Mouse (Mus musculus) yolk sac, embryonic 10.5 days (tissue): Measurements from ENCODE around the gene Adprh.
"Not testable (repeated sequence)": the region's sequence is repeated elsewhere in the genome, so short reads cannot be mapped to it uniquely, and the experiment has no call there.

ENCODE experiments used
- DNase-seq: peaks from one replicate; pipeline ENCODE4 v3.0.0-alpha.2; 2017; ENCODE audit warnings: low spot score

The Adprh gene

DNA sequence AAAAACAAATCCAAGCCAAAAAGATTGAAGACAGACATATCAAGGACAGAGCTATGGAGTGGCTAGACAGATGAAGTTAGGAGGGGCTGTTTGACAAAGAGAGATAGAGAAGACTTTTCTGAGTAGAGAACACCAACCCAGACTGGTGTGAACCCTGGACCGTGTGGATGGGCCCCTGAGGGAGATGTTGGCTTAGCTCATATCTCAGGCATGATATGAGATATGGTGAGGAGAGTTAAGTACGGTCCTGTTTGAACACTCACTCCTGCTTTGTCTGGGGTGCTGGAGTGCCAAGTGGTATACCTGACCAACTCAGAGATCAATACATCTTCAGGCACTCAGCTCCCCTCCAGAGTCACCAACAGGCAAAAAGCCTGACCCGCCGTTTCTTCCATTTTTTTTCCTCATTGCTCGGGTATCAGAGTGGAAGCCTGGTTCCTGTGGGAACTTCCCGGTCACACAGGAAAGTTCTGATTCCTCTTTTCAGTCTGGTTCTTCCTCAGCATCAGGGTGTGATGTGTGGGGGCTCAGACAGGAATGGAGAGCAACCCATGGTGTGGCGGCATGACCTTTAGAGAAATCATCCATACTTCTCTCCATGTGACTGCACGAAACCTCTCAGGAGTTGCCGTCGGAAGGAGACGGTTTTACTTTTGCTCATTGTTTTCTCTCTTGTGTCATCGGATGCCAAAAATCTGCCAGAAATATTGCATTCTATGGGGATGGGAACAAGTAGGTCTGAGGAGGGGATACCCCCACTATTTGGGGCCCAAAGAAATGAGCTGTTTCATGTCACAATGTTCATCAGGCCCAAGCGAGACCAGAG is 14.8 kb upstream of the Adprh start:
- no peak for DNase-seq

DNA sequence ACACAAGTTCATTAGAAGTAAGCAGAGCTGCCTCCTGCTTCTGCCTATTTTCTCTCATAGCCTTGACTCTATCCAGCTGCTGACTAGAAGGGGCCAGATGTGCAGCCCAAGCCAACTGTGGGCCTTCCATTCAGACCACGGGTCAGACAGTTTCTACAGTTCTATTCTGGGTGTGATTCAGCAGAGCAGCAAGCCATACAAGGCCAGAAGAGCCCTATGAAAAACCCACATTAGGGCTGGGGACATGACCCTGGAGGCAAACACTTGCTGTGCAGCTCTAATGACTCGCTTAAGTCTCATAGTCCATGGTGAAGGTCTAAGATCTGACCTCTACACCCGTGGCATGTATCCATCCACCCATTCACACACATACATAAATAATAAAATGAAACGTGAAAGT is 13.6 kb upstream of the Adprh start:
- DNase-seq = no peak

DNA sequence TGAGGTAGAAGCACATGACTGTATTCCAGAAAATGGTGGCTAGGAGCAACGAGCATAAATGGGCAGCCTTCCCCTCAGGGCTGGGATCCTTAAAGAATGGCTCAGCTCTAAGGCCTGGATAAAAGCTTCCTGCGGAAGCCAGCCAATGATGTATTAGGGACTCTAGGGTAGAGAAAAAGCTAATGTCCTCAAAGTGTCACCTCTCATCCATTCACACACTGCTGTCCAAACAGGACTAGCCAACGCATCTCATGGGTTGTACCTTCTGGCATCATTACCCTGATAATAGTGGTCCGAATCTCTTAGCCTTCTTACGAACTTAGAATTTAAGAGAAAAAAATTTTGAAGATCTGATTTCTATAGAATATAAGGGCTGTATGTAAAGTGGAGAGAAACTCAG is 10.8 kb upstream of the Adprh start:
- no peak for DNase-seq

DNA sequence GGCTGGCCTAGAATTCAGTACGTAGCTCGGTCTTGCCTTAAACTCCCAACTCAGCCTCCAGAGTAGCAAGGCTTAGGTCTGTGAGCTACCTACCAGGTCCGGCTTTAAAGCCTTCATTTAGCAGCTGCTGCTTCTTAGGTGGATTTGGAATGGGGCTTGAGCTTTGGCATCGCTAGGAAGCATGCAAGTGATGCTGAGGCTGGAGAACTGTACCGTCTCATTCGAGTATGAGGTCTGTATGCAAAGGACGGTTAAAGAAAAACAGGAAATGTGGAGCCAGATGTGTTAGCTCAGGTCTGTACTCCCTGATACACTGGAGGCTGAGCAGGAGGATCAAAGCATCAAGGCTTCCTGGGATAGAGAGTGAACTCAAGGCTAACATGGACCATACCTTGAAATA is 9.7 kb upstream of the Adprh start:
- DNase-seq = no peak

DNA sequence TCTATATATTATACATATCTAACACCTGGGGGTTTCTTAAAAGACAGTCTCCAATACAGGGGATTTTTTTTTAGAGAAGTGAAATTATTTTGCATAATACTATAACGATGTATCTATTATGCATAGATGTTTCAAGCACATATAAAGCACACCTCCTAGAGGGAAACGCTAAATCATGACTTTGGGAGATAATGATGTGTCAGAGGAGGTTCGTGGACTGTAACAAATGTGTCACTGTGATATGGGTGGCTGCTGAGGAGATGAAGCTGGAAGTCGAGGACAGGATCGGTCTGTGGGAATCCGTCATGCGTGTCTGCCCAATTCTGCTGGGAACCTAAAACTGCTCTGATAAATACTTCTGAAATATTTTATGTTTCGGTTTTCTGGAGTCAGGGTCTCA is 9.2 kb upstream of the Adprh start:
- no peak for DNase-seq

DNA sequence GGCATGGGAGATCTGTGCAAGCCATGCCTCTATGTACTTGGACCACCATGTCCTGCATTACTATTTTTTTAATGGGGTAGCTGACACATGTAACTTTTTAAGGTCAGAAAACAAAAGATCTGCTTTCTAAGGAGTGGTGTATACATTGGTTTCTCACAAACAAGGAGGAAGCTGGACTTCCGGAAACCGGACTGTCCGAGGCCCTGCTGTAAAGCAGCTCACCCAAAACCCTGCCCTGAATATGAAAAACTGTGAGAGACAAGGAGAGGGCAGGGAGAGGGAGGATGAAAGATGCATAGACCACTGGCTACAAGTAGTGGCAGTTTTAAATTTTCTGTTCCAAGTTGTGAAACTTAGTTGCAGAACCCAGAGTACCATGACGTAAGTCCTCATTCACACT is 7.5 kb upstream of the Adprh start:
- no peak for DNase-seq

DNA sequence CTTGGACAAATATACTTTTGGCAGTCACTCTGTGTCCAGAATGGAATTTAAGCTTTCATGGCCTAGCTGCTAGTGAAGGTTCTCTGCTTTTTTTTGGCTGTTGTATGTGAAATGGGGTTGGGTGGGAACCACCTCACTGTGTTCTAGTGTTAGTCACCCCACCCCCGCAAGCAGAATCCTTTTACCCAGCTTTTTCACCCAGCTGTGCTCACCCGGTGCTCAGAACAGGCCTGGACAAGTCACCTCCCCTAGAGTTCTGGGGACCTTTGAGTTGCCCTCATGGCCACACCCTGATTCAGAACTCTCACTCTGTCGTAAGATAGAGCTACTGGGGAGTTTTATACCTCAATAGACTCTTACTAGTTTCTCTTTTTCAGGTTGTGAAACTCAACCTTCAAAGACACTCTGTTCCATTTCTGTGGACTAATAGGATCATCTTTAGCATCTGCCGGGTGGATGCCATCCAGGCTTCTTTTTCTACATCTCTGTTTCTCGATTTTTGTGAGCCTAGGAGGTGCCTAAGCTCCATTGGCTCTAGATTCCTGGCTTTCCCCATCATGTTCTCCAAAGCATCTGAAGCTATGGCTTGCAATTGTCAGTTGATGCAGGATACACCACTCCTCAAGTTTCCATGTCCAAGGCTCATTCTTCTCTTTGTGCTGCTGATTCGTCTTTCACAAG is 6.2 kb upstream of the Adprh start:
- no peak for DNase-seq

DNA sequence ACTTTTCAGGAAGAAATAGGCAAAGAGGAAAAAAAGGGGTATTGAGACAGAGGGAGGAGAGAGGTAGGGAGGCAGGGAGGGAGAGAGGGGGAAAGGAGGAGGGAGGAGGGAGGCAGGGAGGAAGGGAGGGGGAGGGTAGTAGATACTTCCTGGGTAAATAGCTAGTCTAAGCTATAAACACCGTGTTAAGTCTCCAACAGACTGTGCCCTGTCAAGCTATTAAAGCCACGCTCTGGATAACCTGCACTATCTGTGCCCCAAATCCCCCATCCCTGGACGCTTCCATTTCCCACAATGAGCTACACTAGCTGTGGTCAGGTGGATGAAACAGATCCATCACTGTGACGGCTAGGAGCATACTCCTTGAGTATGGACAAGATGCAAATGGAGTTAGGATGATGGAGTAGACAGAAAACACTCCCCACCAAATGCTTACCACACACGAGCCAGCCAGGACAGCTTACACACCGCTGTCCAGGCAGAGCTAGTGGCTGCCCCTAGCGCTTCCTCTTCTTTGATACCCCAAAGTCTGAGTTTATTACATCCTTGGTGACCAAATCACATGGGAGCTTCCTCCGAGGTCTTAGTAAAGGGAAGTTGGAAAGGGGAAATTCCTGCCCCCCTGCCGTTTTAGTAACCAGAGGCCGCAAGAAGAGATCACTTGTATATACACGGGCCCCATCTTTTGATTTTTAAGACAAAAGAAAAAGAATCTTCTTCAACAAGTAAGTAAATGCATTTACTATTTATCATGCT is 4.5 kb upstream of the Adprh start:
- no peak for DNase-seq

DNA sequence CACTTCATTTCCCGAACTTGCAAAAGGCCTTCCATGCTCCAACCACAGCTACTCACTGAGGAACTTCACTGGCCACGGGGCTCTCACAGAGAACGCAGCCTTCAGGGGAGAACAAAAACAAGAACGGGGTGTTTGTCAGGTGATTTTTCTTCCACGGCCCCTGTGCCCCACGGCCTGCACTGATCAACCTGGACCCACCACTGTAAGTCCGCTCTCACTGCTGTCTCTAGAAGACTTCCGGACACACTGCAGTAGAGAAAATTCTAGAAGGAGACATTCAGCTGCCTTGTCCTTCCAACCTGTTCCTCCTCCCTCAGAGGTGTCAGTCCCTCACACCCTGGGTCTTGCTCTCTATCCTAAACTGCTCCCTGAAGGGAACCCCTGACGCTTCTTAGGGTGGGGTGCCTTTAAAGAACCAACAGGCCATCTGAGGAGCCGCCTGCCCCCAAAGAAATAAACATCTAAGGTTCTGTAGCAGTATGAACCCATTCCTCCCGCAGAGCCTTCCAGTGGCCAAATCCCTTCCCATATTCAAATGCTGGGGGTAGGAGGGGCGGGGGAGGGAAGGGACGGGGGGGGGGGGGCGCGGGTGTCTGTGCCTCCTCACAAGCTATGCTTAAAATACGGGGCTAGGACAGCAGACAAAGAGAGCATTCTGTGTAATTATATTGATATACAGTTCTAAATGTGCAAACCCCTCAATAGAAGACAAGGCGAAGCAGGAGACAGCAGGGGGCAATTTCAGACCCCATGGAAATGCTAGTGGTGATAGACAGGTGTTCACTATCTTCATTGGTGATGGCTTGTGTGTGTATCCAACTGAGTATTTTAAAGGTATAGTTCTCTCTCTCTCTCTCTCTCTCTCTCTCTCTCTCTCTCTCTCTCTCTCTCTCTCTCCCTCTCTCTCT is 3.3 kb upstream of the Adprh start, which contains the start of gene Cd80:
Gene Cd80 (plus strand): TSS at position 51 of the 908 bp plus-strand sequence.
- DNase-seq = no peak

DNA sequence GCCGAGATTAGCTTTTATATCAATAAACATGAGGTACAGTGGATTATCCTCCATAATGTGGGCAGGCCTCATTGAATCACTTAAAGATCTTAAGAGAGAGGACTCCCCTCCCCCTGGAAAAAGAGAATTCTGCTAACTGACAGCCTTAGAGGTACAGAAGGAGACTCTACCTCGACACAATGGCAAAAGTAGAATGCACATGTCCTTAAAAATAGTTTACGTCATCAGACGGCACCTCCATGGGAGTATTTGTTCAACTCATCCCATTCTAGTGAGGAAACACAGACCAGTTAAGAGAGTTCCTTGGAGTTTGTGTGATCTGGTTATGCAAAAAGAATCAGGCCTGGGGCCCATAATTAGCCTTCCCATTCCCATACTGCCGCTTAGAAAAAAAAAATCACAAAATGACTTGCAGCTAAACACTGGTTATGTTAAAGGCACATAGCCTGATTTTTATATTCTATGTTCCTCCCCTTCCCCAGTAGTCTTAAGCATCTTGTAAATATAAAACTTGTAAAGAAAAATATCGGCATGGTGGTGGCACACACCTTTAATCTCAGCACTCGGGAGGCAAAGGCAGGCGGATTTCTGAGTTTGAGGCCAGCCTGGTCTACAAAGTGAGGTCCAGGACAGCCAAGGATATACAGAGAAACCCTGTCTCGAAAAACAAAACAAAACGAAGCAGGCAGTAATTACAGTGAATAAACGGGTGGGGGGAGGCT is 2.2 kb upstream of the Adprh start:
- DNase-seq = no peak

DNA sequence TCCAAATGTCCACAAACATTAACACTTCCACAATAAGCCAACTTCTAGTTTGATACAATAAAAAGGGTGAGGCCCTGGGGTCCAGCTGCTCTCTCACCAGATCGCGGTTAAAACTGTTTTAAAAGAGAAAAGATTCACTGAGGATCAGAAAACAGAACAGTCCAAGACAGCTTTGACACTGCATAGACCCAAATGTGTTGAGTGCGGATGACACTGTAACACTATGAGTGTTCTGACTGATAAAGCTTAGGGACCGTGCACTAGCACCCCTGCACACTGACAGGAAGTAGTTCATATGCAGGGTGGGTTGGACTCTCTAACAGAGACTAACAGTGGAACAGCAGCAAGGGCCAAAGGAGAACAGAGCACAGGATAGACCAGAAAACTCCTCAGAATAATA is 1.4 kb upstream of the Adprh start:
- no peak for DNase-seq

DNA sequence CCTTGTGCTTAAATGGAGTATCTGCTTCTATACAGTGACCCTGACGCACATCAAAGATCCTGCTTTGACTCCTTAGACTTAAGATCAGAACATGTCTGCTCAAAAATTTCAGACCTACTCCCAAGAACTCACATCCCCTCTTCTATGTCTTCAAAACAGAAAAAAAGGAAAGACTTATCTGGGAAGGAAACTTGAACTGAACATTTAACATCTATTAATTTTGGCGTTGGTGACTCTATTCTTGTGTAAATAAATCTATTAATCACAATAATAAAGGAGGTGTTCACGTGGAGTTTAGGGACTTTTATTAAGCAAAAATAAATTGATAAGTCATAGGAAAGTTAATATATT is 675 bp upstream of the Adprh start:
- DNase-seq = no peak

DNA sequence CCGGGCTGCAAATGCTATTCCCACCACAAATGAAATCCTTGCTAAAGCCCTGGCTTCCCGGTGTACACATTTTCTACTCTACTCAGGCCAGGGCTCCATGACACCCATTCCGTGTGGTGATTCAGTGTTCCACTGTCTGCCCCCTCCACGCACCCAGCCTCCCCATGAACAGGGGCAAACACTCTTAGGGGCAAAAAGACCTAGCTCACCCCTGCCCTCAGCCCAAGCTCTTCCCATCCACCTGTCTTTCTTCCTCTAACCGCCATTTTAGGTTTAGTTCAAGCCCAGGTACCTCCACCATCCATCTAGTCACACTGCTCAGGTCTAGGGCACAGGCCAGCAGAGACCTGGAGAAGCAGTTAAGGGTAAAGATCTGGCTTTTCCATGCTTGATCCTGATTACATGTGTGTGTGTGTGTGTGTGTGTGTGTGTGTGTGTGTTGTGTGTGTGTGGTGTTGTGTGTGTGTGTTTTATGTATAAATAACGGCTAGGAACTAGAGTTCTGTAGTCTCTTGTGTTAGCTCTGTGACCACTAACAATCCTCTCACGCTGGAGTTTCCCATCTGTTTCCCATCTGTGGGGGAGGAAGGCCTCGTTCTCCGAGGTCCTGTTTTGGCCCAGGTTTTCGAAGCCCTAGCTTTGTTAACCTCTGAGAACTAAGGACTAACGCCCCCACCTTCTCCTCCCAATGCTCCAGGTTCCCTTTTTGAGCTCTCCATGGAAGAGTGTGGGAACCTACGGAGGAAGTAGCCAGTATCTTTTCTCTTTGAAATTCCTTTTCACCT is 890 bp downstream of the Adprh start:
- DNase-seq = no peak

DNA sequence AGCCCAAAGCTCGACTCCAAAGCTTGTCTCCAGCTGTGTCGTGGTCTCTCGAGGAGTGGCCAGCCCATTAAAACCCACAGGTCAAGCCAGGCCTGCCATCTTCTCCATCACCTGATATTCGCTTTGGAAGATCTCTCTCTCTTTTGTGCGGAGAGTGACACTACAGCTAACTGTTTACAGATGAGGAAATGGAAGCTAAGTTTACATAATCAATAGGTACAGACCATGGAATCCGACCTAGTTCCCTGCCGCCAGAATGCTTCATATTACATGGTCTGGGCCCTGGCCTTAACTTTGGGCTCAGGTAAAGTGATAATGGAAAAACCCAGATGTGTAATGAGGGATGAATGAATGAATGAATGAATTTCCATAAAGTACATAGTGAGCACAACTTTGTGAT is 1.8 kb downstream of the Adprh start:
- DNase-seq = no peak

DNA sequence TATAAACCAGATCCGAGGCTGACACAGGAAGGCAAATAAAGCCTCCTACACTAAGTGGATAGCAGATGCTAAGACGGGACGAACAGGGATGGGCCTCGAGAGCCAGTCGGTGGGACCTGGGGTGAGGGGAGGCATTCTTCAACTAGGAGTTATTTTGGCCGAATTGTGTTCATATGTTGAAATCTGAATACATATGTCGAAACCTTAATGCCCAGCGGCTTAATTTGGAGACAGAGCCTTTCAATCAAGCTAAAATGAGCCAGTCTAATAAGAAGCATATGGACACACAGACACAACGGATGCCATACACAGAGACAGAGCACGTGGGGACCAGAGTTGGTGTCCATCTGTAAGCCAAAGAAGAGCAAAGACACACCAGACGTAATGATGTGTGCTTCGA is 4.0 kb downstream of the Adprh start:
- no peak for DNase-seq

DNA sequence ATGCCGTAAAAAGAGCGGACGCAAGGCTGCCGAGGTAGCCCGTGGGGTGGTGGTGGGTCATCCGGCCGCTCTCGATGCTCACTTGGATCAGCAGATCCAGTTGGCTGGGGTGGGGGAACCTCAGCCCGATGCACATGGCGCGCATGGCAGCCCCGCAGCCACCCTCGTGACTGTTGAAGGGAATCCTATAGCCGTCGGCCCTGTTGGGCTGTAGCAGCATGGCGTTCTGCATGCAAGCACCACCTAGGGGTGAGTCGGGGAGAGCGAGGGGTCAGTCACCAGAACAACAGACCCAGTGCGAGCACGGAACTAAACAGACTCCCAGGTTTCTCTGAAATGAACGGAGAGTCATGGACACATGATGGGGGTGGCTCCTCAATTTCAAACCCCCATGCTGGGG is 5.1 kb downstream of the Adprh start:
- no peak for DNase-seq

DNA sequence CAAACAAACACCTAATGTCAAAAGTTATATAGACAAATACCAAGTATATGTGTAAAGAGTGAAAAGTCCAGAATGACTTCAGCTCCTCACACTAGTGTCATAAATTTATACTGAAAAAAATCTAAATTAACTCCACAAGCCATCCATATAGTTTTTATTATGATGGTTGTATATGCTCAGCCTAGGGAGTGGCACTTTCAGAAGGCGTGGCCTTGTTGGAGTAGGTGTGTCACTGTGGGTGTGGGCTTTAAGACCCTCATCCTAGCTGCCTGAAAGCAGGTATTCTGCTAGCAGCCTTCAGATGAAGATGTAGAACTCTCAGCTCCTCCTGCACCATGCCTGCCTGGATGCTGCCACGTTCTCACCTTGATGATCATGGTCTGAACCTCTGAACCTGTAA is 6.4 kb downstream of the Adprh start:
- not testable (repeated sequence) for DNase-seq

DNA sequence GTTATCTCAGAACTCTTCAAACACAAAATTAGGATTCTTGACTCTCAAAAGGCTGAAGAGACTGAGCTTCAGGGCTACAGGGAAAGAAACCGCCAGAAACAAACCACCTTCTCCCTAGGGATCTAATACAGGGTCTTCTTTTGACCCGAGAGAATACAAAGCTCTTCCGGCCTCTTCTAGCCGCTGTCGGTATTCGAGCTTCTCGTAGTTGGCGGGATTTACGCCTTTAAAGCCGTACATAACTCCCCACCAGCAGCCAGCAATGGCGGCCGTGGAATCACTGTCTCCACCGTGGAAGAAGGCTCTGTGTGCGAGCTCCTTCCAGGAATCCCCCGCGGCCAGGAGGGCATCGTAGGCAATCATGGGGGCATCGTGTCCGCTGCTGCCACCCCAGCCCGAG is 6.9 kb downstream of the Adprh start:
- no peak for DNase-seq

DNA sequence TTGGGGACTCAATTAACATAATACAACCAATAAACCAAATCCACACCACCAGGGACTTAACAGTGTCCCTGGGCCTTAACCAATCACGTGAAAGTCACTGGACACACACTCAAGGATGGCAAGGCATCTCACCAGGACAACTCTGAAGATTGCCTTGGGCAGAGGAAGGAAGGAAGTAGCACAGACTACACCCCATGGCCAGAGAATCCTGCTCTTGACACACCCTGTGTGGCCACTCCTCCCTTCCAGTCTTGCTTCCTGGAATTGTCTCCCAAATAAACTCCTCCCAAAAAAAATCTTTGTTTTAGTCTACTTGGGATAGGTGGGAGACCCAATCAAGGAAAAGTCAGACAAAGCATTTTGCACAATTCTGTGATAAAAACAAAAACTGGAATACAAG is 7.5 kb downstream of the Adprh start:
- DNase-seq = no peak

DNA sequence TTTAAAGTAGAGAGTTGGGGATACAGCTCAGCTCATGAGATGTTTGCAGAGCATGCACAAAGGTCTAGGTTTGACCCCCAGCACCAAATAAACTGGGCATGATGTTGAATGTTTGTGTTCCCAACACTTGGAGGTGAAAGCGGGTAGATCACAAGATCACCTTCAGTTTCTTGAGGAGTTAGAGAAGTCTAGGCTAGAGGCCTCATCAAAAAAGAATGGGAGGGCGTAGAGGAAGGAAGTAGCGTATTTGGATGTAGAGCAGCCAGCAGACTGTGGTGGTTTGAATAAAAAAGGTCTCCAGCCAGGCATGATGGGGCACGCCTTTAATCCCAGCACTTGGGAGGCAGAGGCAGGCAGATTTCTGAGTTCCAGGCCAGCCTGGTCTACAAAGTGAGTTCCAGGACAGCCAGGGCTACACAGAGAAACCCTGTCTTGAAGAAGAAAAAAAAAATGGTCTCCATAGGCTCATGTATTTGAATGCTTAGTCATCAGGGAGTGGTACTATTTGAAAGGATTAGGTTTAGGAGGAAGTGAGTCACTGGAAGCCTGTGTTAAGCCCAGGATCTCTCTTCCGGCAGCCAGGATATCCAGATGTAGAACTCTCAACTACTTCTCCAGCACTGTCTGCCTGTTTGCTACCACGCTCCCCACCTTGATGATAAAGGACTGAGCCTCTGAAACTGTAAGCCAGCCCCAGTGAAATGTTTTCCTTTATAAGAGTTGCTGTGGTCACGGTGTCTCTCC is 8.6 kb downstream of the Adprh start:
- no peak for DNase-seq
